Comparison of ENCODE assay signal across 9 mouse cellular contexts in genomic region chr4:155651553-155652269, GRCm38 (mm10). TPM values are rescaled to one million over a fixed set of nuclear protein-coding genes. Genes with fewer than 3 reads are reported as not detected.
DNase-seq lines count a peak whose midpoint lies in the region; ATAC-seq and TF ChIP-seq lines count a peak whose summit lies in the region.
"Had no signal": no experiment of that assay in that cellular context is flagged by ENCODE, and none has a peak within 500 bp of the region (broad histone marks: within the 10 kb centered on the region; RNA-seq: fewer than 3 reads in every experiment).

No protein-coding gene starts in this region.

- no peak for TF ChIP-seq EP300 in ES-Bruce4 (IDR thresholded peaks at IDR 0.05; ENCODE audit: insufficient read depth, low read depth, low read length)

- H3K4me3 ChIP-seq in ES-Bruce4 (ENCODE audit: low read depth, low read length) = peak overlapping the region; percentile 65
- H3K4me3 ChIP-seq in heart, embryonic 14.5 days (ENCODE audit: control insufficient read depth in 1 of 2, insufficient read depth in 1 of 2, low read depth in 1 of 2, low read length in 2 of 2) = peak overlapping the region; percentile 57 to 64
- H3K4me3 ChIP-seq in lung, embryonic 14.5 days (ENCODE audit: low read depth, low read length) = peak overlapping the region; percentile 48
- H3K4me3 ChIP-seq: liver, embryonic 12.5 days had no signal

- DNase-seq in 3T3-L1 (ENCODE audit: low read depth, low spot score) = peak; percentile 83
- peak; percentile 71 for DNase-seq in lung, embryonic 14.5 days
- DNase-seq in left cerebral cortex, postnatal 14 days (ENCODE audit: low spot score in 2 of 2) = no peak
- no peak for DNase-seq in layer of hippocampus, postnatal 10 days (ENCODE audit: low spot score in 2 of 2)

- intact Hi-C loops in left cerebral cortex, postnatal 14 days (cut with DNase I) = no loop called here

- no peak for TF ChIP-seq CTCF in ES-Bruce4 (IDR thresholded peaks at IDR 0.05; ENCODE audit: low read depth, low read length)
- no peak for TF ChIP-seq CTCF in lung, embryonic 14.5 days (IDR thresholded peaks at IDR 0.05; ENCODE audit: low read depth)

- ATAC-seq in heart, embryonic 14.5 days (ENCODE audit: insufficient number of reproducible peaks, insufficient read depth, low FRiP score, low read depth) = peak; percentile 38
- peak; percentile 29; the same call in 1 of the 2 replicates for ATAC-seq in lung, embryonic 14.5 days (ENCODE audit: insufficient read depth)
- ATAC-seq in granulocyte monocyte progenitor cell, adult 5-6 weeks (replicated peaks; ENCODE audit: poor library complexity, severe bottlenecking) = no peak
- ATAC-seq in cerebellum, adult (ENCODE audit: insufficient number of reproducible peaks, low FRiP score, low TSS enrichment) = no peak
- ATAC-seq: liver, embryonic 12.5 days had no signal

- peak overlapping the region; percentile 79; the same call in 1 of the 2 replicates for H3K9ac ChIP-seq in ES-Bruce4 (ENCODE audit: low read depth, poor library complexity, severe bottlenecking)
- H3K9ac ChIP-seq in heart, embryonic 14.5 days (ENCODE audit: low read length) = peak overlapping the region; percentile 80
- peak overlapping the region; percentile 23; the same call in 1 of the 2 replicates for H3K9ac ChIP-seq in lung, embryonic 14.5 days
- H3K9ac ChIP-seq: liver, embryonic 12.5 days had no signal

- H3K4me1 ChIP-seq in ES-Bruce4 (ENCODE audit: control insufficient read depth, insufficient read depth, low read length) = peaks cover 5% of the 10 kb centered on the region
- peaks cover 37 to 40% of the 10 kb centered on the region in 2 experiments for H3K4me1 ChIP-seq in heart, embryonic 14.5 days (ENCODE audit: control insufficient read depth in 2 of 2, insufficient read depth in 2 of 2, low read length in 2 of 2)
- H3K4me1 ChIP-seq in lung, embryonic 14.5 days (ENCODE audit: insufficient read depth) = peaks cover 12% of the 10 kb centered on the region; the same call in 1 of the 2 replicates

- H3K36me3 ChIP-seq in ES-Bruce4 (ENCODE audit: control insufficient read depth, insufficient read depth, low read length, poor library complexity, severe bottlenecking) = peaks cover 25% of the 10 kb centered on the region
- peaks cover 51% of the 10 kb centered on the region for H3K36me3 ChIP-seq in heart, embryonic 14.5 days (ENCODE audit: control insufficient read depth, insufficient read depth, low read length)
- peaks cover 55% of the 10 kb centered on the region for H3K36me3 ChIP-seq in lung, embryonic 14.5 days (ENCODE audit: insufficient read depth)

- no peaks in the 10 kb centered on the region for H3K9me3 ChIP-seq in ES-Bruce4 (replicated peaks; ENCODE audit: control insufficient read depth, insufficient read depth, low read length, poor library complexity, severe bottlenecking)
- no peaks in the 10 kb centered on the region for H3K9me3 ChIP-seq in heart, embryonic 14.5 days (ENCODE audit: control insufficient read depth, low read length)
- no peaks in the 10 kb centered on the region for H3K9me3 ChIP-seq in lung, embryonic 14.5 days (ENCODE audit: low read depth, low read length)
- H3K9me3 ChIP-seq: liver, embryonic 12.5 days had no signal

- H3K27me3 ChIP-seq in ES-Bruce4 (ENCODE audit: control insufficient read depth, insufficient read depth, low read length, poor library complexity, severe bottlenecking) = no peaks in the 10 kb centered on the region
- H3K27me3 ChIP-seq in heart, embryonic 14.5 days (ENCODE audit: control insufficient read depth, insufficient read depth, low read length) = peaks cover 13% of the 10 kb centered on the region
- peaks cover 18% of the 10 kb centered on the region; the same call in 1 of the 2 replicates for H3K27me3 ChIP-seq in lung, embryonic 14.5 days (ENCODE audit: insufficient read depth, low read length)

- no peak for TF ChIP-seq POLR2A in ES-Bruce4 (IDR thresholded peaks at IDR 0.05; ENCODE audit: insufficient read depth, low read length)

- 50% methylated on average over 15 of the region's 15 CpGs for WGBS in heart, embryonic 14.5 days
- 46% methylated on average over 15 of the region's 15 CpGs for WGBS in lung, embryonic 14.5 days

- no peak overlapping the region for H3K27ac ChIP-seq in ES-Bruce4 (ENCODE audit: insufficient read depth, low read length)
- peak overlapping the region; percentile 76 to 87 for H3K27ac ChIP-seq in heart, embryonic 14.5 days (replicated peaks in 1 of 2; ENCODE audit: control insufficient read depth in 1 of 2, insufficient read depth in 1 of 2, low read depth in 2 of 2, low read length in 2 of 2)
- H3K27ac ChIP-seq in lung, embryonic 14.5 days (ENCODE audit: low read depth) = peak overlapping the region; percentile 55
- H3K27ac ChIP-seq: liver, embryonic 12.5 days had no signal

- peak overlapping the region; percentile 90 for H3K4me2 ChIP-seq in heart, embryonic 14.5 days (ENCODE audit: low read length)
- peak overlapping the region; percentile 91 for H3K4me2 ChIP-seq in lung, embryonic 14.5 days

RNA-seq across cellular contexts. Expression of gene Mmp23, which starts 1.5 kb away (rescaled TPM):
- polyA plus RNA-seq in ES-Bruce4 (2011; ENCODE audit: insufficient read depth, insufficient read length, low read depth, missing spikeins) = 11.7 and 13.6 TPM in 2 replicates
- polyA plus RNA-seq in heart, embryonic 14.5 days (2014; fragmentation: Nextera tagmentation; extraction: Ambion mirVana) = 63.1 and 67.1 TPM in 2 replicates
- 34.8 and 38.7 TPM in 2 replicates for polyA plus RNA-seq in lung, embryonic 14.5 days (2014; fragmentation: Nextera tagmentation; extraction: Ambion mirVana)
- not detected in 2 replicates for total RNA-seq in granulocyte monocyte progenitor cell, adult 5-6 weeks (2014; fragmentation: Nextera tagmentation)
- not detected in 2 replicates for total RNA-seq in granulocyte monocyte progenitor cell, adult 5-6 weeks (2017)
- total RNA-seq in left cerebral cortex, postnatal 14 days (2021) = 1 to 10 TPM; 1.2 to 2.4 TPM
- total RNA-seq in layer of hippocampus, postnatal 10 days (2021) = 1 to 10 TPM; 2.7 to 4.1 TPM

RNA-seq across cellular contexts. Expression of gene Gm10563, which starts 6.5 kb away (rescaled TPM):
- polyA plus RNA-seq in ES-Bruce4 (2011; ENCODE audit: insufficient read depth, insufficient read length, low read depth, missing spikeins) = not detected in 2 replicates
- polyA plus RNA-seq in heart, embryonic 14.5 days (2014; fragmentation: Nextera tagmentation; extraction: Ambion mirVana) = not detected in 2 replicates
- polyA plus RNA-seq in lung, embryonic 14.5 days (2014; fragmentation: Nextera tagmentation; extraction: Ambion mirVana) = not detected in 2 replicates
- total RNA-seq in granulocyte monocyte progenitor cell, adult 5-6 weeks (2014; fragmentation: Nextera tagmentation) = not detected in 2 replicates
- not detected in 2 replicates for total RNA-seq in granulocyte monocyte progenitor cell, adult 5-6 weeks (2017)
- not detected for total RNA-seq in left cerebral cortex, postnatal 14 days (2021)
- total RNA-seq in layer of hippocampus, postnatal 10 days (2021) = not detected
- polyA plus RNA-seq: liver, embryonic 12.5 days had no signal

RNA-seq across cellular contexts. Expression of gene Mib2, which starts 17.3 kb away (rescaled TPM):
- polyA plus RNA-seq in ES-Bruce4 (2011; ENCODE audit: insufficient read depth, insufficient read length, low read depth, missing spikeins) = 13.4 and 18.4 TPM in 2 replicates
- 12.5 and 15.3 TPM in 2 replicates for polyA plus RNA-seq in heart, embryonic 14.5 days (2014; fragmentation: Nextera tagmentation; extraction: Ambion mirVana)
- 22.4 and 24.8 TPM in 2 replicates for polyA plus RNA-seq in lung, embryonic 14.5 days (2014; fragmentation: Nextera tagmentation; extraction: Ambion mirVana)
- total RNA-seq in granulocyte monocyte progenitor cell, adult 5-6 weeks (2014; fragmentation: Nextera tagmentation) = 2.9 and 18.0 TPM in 2 replicates
- total RNA-seq in granulocyte monocyte progenitor cell, adult 5-6 weeks (2017) = 15.6 and 17.7 TPM in 2 replicates
- 100 to 1,000 TPM; 105 TPM for total RNA-seq in left cerebral cortex, postnatal 14 days (2021)
- total RNA-seq in layer of hippocampus, postnatal 10 days (2021) = 10 to 100 TPM; 89.1 to 96.6 TPM

RNA-seq across cellular contexts. Expression of gene Cdk11b, which starts 27.1 kb away (rescaled TPM):
- polyA plus RNA-seq in ES-Bruce4 (2011; ENCODE audit: insufficient read depth, insufficient read length, low read depth, missing spikeins) = 105 and 113 TPM in 2 replicates
- 33.5 and 36.7 TPM in 2 replicates for polyA plus RNA-seq in heart, embryonic 14.5 days (2014; fragmentation: Nextera tagmentation; extraction: Ambion mirVana)
- 56.3 and 58.7 TPM in 2 replicates for polyA plus RNA-seq in lung, embryonic 14.5 days (2014; fragmentation: Nextera tagmentation; extraction: Ambion mirVana)
- total RNA-seq in granulocyte monocyte progenitor cell, adult 5-6 weeks (2014; fragmentation: Nextera tagmentation) = 53.9 and 57.8 TPM in 2 replicates
- total RNA-seq in granulocyte monocyte progenitor cell, adult 5-6 weeks (2017) = 42.1 and 44.8 TPM in 2 replicates
- total RNA-seq in left cerebral cortex, postnatal 14 days (2021) = 10 to 100 TPM; 45.4 to 47.0 TPM
- total RNA-seq in layer of hippocampus, postnatal 10 days (2021) = 10 to 100 TPM; 53.5 to 59.7 TPM

RNA-seq across cellular contexts. Expression of gene Fndc10, which starts 42.4 kb away (rescaled TPM):
- 11.9 and 15.0 TPM in 2 replicates for polyA plus RNA-seq in ES-Bruce4 (2011; ENCODE audit: insufficient read depth, insufficient read length, low read depth, missing spikeins)
- polyA plus RNA-seq in heart, embryonic 14.5 days (2014; fragmentation: Nextera tagmentation; extraction: Ambion mirVana) = 1.9 and 2.4 TPM in 2 replicates
- polyA plus RNA-seq in lung, embryonic 14.5 days (2014; fragmentation: Nextera tagmentation; extraction: Ambion mirVana) = 2.5 and 2.7 TPM in 2 replicates
- total RNA-seq in granulocyte monocyte progenitor cell, adult 5-6 weeks (2014; fragmentation: Nextera tagmentation) = 2.8 and 7.6 TPM in 2 replicates
- 0.88 and 2.1 TPM in 2 replicates for total RNA-seq in granulocyte monocyte progenitor cell, adult 5-6 weeks (2017)
- 10 to 100 TPM; 22.8 to 26.0 TPM for total RNA-seq in left cerebral cortex, postnatal 14 days (2021)
- 10 to 100 TPM; 21.9 to 22.3 TPM for total RNA-seq in layer of hippocampus, postnatal 10 days (2021)

Comparison
In these comparisons a context has a peak if more than half of its experiments do, and no peak if none do; other contexts are left out.
1. DNase-seq: peak in 3T3-L1 (single experiment) and lung, embryonic 14.5 days (single experiment); none in left cerebral cortex, postnatal 14 days (0 of 2) and layer of hippocampus, postnatal 10 days (0 of 2).
2. H3K9ac ChIP-seq: peak in every context shown above with its lines; median percentile 80 in heart, embryonic 14.5 days; 79 in ES-Bruce4; 23 in lung, embryonic 14.5 days.
3. ATAC-seq: peak in heart, embryonic 14.5 days (single experiment) and lung, embryonic 14.5 days (single experiment); none in granulocyte monocyte progenitor cell, adult 5-6 weeks (single experiment) and cerebellum, adult (single experiment).
4. RNA of gene Mib2, which starts 17.3 kb away (total RNA-seq): 105 TPM in left cerebral cortex, postnatal 14 days and 89.1 to 96.6 TPM in layer of hippocampus, postnatal 10 days; 2.9 to 18.0 TPM in granulocyte monocyte progenitor cell, adult 5-6 weeks; every median in the first group is over 4 times any median in the second.
5. Peak in every context shown above with its lines, with median percentiles within 50 percentile points of each other: H3K4me3 ChIP-seq.